Mouse (Mus musculus) myocyte (in vitro differentiated cells): ENCODE results near the gene Slc12a4.

ENCODE experiments used
- CEBPB ChIP-seq: IDR thresholded peaks from 2 replicates; pipeline ENCODE4 v1.6.1; 2011; ENCODE audit warnings: mild to moderate bottlenecking, moderate library complexity; ENCODE audit not compliant: poor library complexity, insufficient read depth, severe bottlenecking
- MAX ChIP-seq: IDR thresholded peaks from one replicate; pipeline ENCODE4 v1.6.1; 2011; ENCODE audit warnings: low read depth, mild to moderate bottlenecking, control low read depth
- POLR2A ChIP-seq: IDR thresholded peaks from one replicate; pipeline ENCODE4 v1.6.1; 2011; ENCODE audit warnings: low read depth, mild to moderate bottlenecking, control low read depth, moderate library complexity; ENCODE audit not compliant: insufficient read length
- POLR2AphosphoS2 ChIP-seq: IDR thresholded peaks from one replicate; pipeline ENCODE4 v1.6.1; 2011; ENCODE audit warnings: low read depth, control low read depth; ENCODE audit not compliant: insufficient read length
- SRF ChIP-seq: IDR thresholded peaks from one replicate; pipeline ENCODE4 v1.6.1; 2011; ENCODE audit warnings: low read depth; ENCODE audit not compliant: control insufficient read depth, insufficient read length
- TCF12 ChIP-seq: IDR thresholded peaks from one replicate; pipeline ENCODE4 v1.6.1; 2011; ENCODE audit warnings: mild to moderate bottlenecking, control low read depth; ENCODE audit not compliant: poor library complexity, insufficient read depth, severe bottlenecking

DNA sequence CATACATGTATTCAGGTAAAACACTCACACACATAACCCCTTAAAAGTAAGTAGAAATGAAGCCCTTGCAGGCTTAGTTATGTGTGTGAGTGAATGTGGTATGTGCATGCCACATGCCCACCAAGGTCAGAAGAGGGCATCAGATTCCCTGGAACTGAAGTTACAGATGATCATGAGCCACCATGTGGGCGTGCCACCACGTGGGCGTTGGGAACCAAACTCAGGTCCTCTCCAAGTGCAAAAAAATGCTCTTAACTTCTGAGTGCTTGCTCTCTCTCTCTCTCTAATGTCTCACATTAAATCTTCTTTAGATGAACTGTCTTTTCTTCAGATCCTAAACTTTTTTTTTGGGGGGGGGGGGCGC lies 27.6 kb downstream of the Slc12a4 start, which contains the start of gene Psmb10:
- no peak for TF ChIP-seq POLR2A
- no peak for TF ChIP-seq TCF12
- TF ChIP-seq SRF, result no peak
- TF ChIP-seq MAX, result no peak
- peak; percentile 61 for TF ChIP-seq POLR2AphosphoS2
- no peak for TF ChIP-seq CEBPB
